Mouse (Mus musculus) hindbrain, embryonic 10.5 days (tissue): ENCODE data around the gene Dnaaf1. TPM values are rescaled to one million over a fixed set of nuclear protein-coding genes. Genes with fewer than 3 reads are reported as not detected.

Experiments used
- DNase-seq: peaks from one replicate; pipeline ENCODE4 v3.0.0-alpha.2; 2017; ENCODE audit warnings: low spot score
- H3K27ac ChIP-seq: fragments of 300-500 bp; sonication (generic); 2 replicates; pipeline ENCODE4 v1.5.1; 2016; ENCODE audit warnings: mild to moderate bottlenecking, moderate library complexity
- H3K27me3 ChIP-seq: fragments of 300-500 bp; sonication (generic); 2 replicates; pipeline ENCODE4 v1.6.1; 2016; ENCODE audit warnings: mild to moderate bottlenecking; ENCODE audit not compliant: poor library complexity, insufficient read depth, severe bottlenecking
- H3K36me3 ChIP-seq: fragments of 300-500 bp; sonication (generic); 2 replicates; pipeline ENCODE4 v1.6.1; 2016; ENCODE audit warnings: mild to moderate bottlenecking, moderate library complexity
- H3K4me1 ChIP-seq: fragments of 300-500 bp; sonication (generic); replicated peaks from 2 replicates; pipeline ENCODE4 v1.6.1; 2016; ENCODE audit warnings: mild to moderate bottlenecking
- H3K4me3 ChIP-seq: fragments of 300-500 bp; sonication (generic); 2 replicates; pipeline ENCODE4 v1.5.1; 2016; ENCODE audit warnings: mild to moderate bottlenecking, moderate library complexity
- H3K9me3 ChIP-seq: fragments of 300-500 bp; sonication (generic); 2 replicates; pipeline ENCODE4 v1.6.1; 2016; ENCODE audit warnings: mild to moderate bottlenecking, moderate library complexity
- WGBS: fragments of 180-500 bp; shearing (Covaris S2); methylation state at CpG from one replicate; pipeline ENCODE4 v1.1.7; 2016; 5-methylcytosine and 5-hydroxymethylcytosine counted together
- polyA plus RNA-seq: library from polyadenylated mRNA; unstranded; fragments of >200 nt; fragmentation: Nextera tagmentation; extraction: Ambion mirVana; gene quantifications from 2 replicates; pipeline ENCODE4 v1.2.1, GENCODE M21; 2016

Dnaaf1 gene
- polyA plus RNA-seq, 1 experiment from 2014 or later, result 1.3 TPM

DNA sequence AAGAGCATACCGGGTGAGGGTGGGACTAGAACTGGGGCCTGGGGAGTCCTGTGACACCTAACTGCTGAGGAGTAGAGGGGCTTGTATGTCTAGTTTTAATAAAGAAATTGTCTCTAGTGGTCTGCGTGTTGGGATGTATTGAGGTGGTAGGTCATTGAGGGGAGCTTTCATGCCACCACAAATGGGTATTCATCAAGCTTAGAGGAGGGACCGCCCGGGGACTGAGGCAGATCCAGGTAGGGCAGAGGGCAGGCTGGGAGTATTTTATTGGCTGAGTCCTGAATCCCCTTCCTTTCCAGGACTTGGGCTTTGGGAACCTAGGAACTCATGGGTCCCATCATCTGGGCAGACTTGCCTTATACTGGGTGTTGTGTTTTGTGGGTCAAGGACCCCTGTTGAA is 41.8 kb downstream of the Dnaaf1 start:
- Histone ChIP-seq H3K36me3 (no peaks in the 10 kb centered on the region), H3K4me3 (no peak overlapping the region), H3K4me1 (peaks cover 25% of the 10 kb centered on the region), H3K9me3 (no peaks in the 10 kb centered on the region), H3K27me3 (peaks cover 21% of the 10 kb centered on the region), H3K27ac (peak overlapping the region; percentile 29; the same call in 1 of the 2 replicates)
- DNase-seq, result no peak
- 91% methylated on average over 4 of the region's 4 CpGs for WGBS

DNA sequence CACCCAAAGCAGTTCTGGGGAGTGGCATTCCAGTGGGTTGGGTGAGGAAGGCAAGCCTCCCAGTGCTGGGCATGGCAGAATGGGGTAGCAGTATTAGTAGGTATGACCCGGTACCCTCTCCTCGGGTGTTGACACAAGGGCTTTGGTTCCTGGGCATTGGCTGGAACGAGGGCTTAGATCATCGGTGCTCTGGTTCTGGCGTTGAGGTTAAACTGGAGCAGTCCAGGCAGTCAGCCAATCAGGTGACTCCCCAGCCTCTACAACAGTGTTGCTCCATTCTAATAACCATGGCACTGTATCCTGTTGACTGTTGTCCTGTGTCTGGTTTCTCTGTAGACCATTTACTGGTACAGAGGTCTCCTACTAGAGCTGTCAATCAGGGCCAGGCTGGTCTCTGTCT is 42.6 kb downstream of the Dnaaf1 start:
- Histone ChIP-seq H3K36me3 (no peaks in the 10 kb centered on the region), H3K27me3 (peaks cover 21% of the 10 kb centered on the region), H3K27ac (no peak overlapping the region), H3K4me3 (no peak overlapping the region), H3K9me3 (no peaks in the 10 kb centered on the region), H3K4me1 (peaks cover 29% of the 10 kb centered on the region)
- DNase-seq, result no peak
- WGBS, result 90% methylated on average over 5 of the region's 5 CpGs

DNA sequence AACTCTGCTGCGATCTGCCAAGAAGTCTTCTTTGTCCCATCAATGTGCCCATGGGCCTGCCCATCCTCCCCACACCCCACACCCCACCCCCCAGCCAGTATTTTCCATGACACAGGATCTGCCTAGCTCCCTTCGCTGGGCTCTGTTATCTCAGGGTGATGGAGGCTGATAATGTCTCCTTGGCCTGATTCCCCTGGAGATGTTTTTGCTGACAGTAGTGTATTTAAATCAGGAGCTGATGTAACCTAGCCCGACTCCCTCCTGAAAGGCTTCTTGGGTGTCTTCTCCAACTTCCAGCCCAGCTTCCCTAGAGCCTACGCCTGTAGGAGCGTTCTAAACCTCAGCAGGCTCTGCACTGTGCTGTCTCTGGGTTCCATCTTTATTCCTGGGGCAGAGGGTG is 43.9 kb downstream of the Dnaaf1 start:
- peak overlapping the region; percentile 35; the same call in 1 of the 2 replicates for H3K27ac ChIP-seq
- no peaks in the 10 kb centered on the region for H3K36me3 ChIP-seq
- no peaks in the 10 kb centered on the region for H3K9me3 ChIP-seq
- H3K4me1 ChIP-seq, result peaks cover 34% of the 10 kb centered on the region
- no peak overlapping the region for H3K4me3 ChIP-seq
- DNase-seq, result no peak
- peaks cover 21% of the 10 kb centered on the region for H3K27me3 ChIP-seq
- WGBS, result 69% methylated on average over 5 of the region's 5 CpGs

DNA sequence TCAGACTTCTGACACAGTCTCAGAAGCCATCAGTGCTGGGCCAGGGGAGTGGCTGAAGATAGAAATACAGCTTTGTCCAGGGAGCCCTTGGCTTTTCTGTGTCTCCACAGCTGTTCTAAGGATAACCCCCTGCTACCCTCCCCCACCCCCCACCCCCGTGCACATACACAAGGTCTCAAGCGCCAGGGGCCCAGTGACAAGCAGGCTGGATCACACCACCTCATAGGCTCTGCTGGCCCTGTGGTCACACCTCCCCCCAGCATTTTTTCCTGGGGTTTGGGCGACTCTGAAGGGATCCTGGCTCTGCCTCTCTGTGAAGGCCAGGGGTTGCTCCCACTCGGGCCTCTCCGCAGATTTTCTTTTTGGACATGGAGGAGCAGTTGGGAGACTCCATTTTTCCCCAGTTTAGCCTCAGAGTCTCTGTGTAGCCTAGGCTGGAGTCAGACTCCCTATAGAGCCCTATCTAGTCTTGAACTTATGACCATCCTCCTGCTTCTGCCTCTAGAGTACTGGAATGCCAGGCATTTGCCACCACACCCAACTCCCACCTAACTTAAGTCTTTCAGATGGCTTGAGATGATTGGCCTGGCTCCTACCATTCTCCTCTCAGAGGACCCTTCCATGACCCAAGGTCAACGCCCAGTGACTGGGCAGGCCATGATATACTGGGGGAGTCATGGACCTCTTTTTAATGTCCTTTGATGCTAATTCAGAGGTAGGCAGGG is 45.2 kb downstream of the Dnaaf1 start:
- DNase-seq, result no peak
- 73% methylated on average over 6 of the region's 6 CpGs for WGBS
- Histone ChIP-seq H3K36me3 (no peaks in the 10 kb centered on the region), H3K9me3 (no peaks in the 10 kb centered on the region), H3K27ac (no peak overlapping the region), H3K27me3 (peaks cover 18% of the 10 kb centered on the region), H3K4me3 (no peak overlapping the region), H3K4me1 (peaks cover 34% of the 10 kb centered on the region)

DNA sequence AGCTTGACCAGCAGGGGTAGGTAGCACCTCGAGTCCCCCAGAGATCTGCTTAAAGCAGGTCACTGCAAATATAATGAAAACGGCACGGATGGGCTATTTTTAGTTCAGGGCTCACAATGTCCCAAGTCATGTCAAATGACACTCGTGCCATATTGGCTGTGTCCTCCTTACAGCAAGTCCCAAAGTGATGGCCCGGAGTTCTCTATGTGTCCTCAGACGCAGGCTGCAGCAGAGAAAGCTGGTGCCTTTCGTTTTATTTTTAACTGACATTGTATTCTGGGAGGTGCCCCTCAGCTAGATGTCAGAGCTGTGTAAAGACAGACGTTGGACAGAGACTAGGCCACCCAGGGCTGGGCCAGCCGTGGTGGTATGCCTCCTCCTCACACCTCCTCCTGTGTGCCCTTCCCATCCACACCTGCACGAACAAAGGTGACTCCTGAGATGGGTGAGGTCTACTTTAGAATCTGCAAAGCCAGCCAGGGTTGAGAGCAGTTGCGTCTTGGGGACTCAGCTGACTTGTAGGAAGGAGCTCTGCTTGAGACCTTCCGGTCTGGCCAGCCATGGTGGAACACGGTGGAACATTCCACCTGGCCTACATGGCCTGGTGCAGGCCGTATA is 45.9 kb downstream of the Dnaaf1 start:
- DNase-seq, result no peak
- Histone ChIP-seq H3K9me3 (no peaks in the 10 kb centered on the region), H3K4me3 (no peak overlapping the region), H3K27ac (no peak overlapping the region), H3K4me1 (peaks cover 35% of the 10 kb centered on the region), H3K36me3 (no peaks in the 10 kb centered on the region), H3K27me3 (peaks cover 14% of the 10 kb centered on the region; the same call in 1 of the 2 replicates)
- 88% methylated on average over 14 of the region's 14 CpGs for WGBS

DNA sequence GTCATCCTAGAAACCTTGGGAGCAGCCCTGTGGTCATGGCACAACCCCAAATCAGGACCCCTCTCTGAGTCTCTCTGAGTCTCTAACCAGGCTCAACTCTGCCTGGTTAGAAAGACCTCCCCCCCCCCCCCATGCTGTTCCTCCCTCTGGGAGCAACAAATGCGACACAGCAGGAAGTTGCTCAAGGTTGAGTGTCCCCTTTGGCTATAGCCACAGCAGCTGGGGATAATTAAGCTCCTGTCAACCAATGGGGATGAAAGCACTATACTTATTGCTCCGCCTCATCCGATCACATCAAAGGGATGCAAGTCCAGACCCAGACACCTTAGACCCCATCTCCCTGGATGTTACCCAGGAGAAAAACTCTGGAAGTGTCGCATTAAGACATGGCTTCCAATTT is 47.5 kb downstream of the Dnaaf1 start:
- no peak overlapping the region for H3K27ac ChIP-seq
- no peaks in the 10 kb centered on the region for H3K9me3 ChIP-seq
- WGBS, result 60% methylated on average over 4 of the region's 4 CpGs
- no peaks in the 10 kb centered on the region for H3K36me3 ChIP-seq
- H3K4me3 ChIP-seq, result no peak overlapping the region
- H3K4me1 ChIP-seq, result peaks cover 42% of the 10 kb centered on the region
- peaks cover 8% of the 10 kb centered on the region; the same call in 1 of the 2 replicates for H3K27me3 ChIP-seq
- DNase-seq, result no peak

DNA sequence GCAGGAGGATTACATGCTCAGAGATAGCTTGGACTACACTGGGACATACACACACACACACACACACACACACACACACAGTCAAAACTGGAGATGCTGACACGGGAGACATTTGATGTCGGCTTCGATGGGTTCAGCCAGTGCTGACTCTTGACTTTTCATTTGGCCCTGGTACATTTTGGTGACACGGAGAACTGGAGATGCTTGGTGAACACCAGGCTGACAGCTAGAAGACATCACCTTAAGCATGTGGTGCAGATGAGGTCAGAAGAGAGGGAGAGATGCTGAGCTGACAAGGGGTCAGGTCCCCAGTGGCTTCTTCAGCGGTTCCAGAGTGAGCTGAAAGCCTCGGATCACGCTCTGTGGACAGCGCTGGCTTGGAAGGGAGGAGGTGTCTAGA is 48.0 kb downstream of the Dnaaf1 start:
- H3K9me3 ChIP-seq, result no peaks in the 10 kb centered on the region
- 80% methylated on average over 8 of the region's 8 CpGs for WGBS

DNA sequence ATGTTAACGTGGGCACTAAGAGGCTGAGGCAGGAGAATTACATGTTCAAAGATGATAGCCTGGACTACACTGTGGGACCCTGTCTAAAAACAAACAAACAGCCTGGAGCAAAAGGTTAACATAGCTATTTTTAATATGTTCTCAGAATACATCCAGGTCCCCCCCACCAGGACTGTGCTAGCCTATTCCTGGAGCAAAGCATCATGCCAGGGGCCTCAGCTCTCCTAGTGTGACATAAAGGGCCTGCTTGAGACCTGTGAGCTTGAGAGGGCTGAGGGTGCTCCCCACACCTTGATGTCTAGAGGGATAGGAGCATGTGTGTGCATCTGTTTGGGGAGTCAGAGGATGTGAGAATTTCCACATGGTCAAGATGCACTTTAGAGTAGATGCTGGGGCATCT is 48.7 kb downstream of the Dnaaf1 start:
- Histone ChIP-seq H3K9me3 (no peaks in the 10 kb centered on the region), H3K36me3 (no peaks in the 10 kb centered on the region), H3K27ac (0 out of 2 replicates have a peak overlapping the region, but pooled peaks have one; percentile 5), H3K27me3 (peaks cover 8% of the 10 kb centered on the region; the same call in 1 of the 2 replicates), H3K4me1 (peaks cover 47% of the 10 kb centered on the region), H3K4me3 (no peak overlapping the region)
- 90% methylated on average over 1 of the region's 1 CpGs for WGBS
- DNase-seq, result no peak

More for the DNA sequence above, 48.0 kb downstream of the Dnaaf1 start:
- no peaks in the 10 kb centered on the region for H3K36me3 ChIP-seq
- H3K4me1 ChIP-seq, result peaks cover 47% of the 10 kb centered on the region
- H3K4me3 ChIP-seq, result no peak overlapping the region
- no peak overlapping the region for H3K27ac ChIP-seq
- peaks cover 8% of the 10 kb centered on the region; the same call in 1 of the 2 replicates for H3K27me3 ChIP-seq
- DNase-seq, result no peak

DNA sequence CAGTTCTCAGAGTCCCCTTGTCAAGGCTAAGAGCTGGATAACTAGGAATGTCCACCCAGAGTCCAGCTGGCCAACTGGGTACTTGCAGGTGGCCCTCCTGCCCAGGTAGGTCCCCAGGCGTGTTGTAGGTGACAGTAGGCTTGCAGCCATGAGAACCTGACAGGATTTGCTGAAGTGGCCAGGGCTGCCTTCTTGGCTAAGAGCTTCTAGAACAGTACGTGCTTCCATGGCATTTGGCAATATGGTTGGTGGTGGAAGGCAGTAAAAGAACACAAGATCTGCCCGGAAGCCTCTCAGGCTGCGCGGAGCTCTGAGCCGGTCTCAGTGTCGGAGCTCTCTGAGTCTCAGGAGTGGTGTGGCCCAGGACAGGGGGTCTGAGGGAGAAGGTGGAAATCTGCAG is 49.9 kb downstream of the Dnaaf1 start:
- peaks cover 55% of the 10 kb centered on the region for H3K4me1 ChIP-seq
- no peak for DNase-seq
- no peak overlapping the region for H3K27ac ChIP-seq
- no peaks in the 10 kb centered on the region for H3K36me3 ChIP-seq
- H3K9me3 ChIP-seq, result no peaks in the 10 kb centered on the region
- no peak overlapping the region for H3K4me3 ChIP-seq
- H3K27me3 ChIP-seq, result peaks cover 8% of the 10 kb centered on the region; the same call in 1 of the 2 replicates
- whole genome bisulfite sequencing, result 87% methylated on average over 7 of the region's 7 CpGs

DNA sequence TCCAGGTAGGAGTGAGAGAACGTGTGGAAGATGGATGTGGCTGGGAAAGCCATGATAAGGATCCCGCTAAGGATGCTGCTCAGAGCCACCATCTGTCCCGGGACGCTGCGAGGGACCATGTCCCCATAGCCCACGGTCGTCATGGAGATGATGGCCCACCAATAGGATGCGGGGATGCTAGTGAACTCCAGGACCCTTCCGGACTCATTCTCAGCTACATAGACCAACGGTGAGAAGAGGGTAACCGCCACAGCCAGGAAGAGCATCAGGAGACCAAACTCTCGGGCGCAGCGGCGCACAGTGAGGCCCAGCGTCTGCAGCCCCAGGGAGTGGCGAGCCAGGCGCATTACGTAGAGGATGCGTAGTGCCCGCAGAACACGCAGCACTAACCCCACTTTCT is 50.8 kb downstream of the Dnaaf1 start:
- DNase-seq, result no peak
- H3K9me3 ChIP-seq, result no peaks in the 10 kb centered on the region
- peaks cover 8% of the 10 kb centered on the region; the same call in 1 of the 2 replicates for H3K27me3 ChIP-seq
- H3K36me3 ChIP-seq, result no peaks in the 10 kb centered on the region
- H3K27ac ChIP-seq, result 0 out of 2 replicates have a peak overlapping the region, but pooled peaks have one; percentile 19
- peaks cover 57% of the 10 kb centered on the region for H3K4me1 ChIP-seq
- H3K4me3 ChIP-seq, result no peak overlapping the region
- WGBS, result 79% methylated on average over 22 of the region's 22 CpGs

DNA sequence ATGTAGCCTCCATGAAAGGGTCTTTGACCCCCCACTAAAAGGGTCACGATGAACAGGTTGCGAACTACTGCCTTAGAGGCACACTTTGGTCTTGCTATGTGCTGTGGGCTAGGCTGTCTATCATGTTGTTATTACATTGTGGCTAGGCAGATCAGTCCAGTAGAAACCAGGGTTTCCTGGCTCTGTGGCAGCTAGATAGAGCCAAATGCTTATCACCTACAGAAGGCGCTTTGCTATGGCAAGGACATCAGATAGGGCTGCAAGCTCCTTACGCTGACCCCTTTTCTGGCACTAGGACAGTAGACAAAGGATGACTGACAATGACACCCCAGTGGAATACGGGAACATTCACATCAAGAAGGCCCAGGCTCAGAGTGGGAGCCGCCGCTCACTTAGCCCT is 52.2 kb downstream of the Dnaaf1 start:
- 83% methylated on average over 7 of the region's 7 CpGs for WGBS
- Histone ChIP-seq H3K4me1 (peaks cover 71% of the 10 kb centered on the region), H3K36me3 (no peaks in the 10 kb centered on the region), H3K4me3 (no peak overlapping the region), H3K9me3 (no peaks in the 10 kb centered on the region), H3K27ac (peak overlapping the region; percentile 62; the same call in 1 of the 2 replicates), H3K27me3 (peaks cover 12% of the 10 kb centered on the region; the same call in 1 of the 2 replicates)
- DNase-seq, result no peak

DNA sequence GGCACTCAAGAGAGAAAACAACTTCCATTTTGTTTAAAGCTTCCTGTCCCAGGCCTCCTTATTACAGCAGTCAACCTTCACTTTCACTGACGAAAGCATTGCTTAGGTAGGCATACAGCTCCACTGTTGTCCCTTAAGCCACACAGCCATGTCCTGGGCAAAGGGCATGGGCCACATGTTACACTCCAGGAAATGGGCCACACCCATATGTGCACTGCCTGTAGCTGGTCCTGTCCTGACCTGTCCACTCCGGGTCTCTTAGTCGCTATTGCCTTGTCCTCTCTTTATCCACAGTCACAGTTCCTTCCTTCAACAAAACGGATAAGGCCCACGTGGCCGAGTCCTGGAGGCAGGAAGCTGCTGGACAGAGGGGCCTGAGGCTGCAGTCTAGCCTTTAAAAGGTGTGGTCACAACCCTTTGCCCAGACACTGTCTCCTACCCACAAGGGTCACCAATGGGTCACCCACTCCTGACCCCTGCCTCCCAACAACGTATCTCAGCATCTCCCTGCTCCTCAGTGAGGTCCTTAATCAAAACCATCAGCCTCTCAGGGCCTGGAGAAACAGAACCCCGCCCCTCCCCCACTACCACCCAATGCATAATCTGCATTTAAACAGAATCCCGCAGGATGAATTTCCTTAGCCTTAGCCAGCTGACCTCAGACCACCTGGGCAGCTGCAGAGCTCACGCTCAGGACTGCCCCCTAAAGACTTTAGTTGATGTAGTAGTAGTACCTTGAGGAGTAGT is 52.8 kb downstream of the Dnaaf1 start:
- no peaks in the 10 kb centered on the region for H3K9me3 ChIP-seq
- peak; percentile 41 for DNase-seq
- no peaks in the 10 kb centered on the region for H3K36me3 ChIP-seq
- H3K4me3 ChIP-seq, result no peak overlapping the region
- peaks cover 72% of the 10 kb centered on the region for H3K4me1 ChIP-seq
- 34% methylated on average over 10 of the region's 10 CpGs for WGBS
- H3K27me3 ChIP-seq, result peaks cover 18% of the 10 kb centered on the region
- peak overlapping the region; percentile 62 for H3K27ac ChIP-seq

DNA sequence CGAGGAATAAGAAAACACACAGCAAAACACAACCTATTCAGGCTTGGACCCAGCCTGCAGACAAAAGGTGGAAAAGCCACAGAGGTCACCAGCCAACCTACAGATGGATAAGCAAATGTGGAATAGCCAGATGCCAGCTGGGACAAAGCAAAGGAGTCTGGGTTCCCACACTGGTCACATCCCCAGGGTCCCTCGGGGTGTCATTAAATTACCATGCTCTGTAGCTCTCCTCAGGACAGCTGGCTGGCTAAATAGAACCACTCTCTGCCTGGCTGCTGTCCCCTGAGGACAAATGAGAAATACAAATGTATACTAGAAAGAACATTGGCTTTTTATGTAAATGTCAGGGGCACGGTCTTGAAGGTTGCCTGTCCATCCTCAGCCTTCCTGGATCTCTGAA is 55.8 kb downstream of the Dnaaf1 start:
- H3K9me3 ChIP-seq, result no peaks in the 10 kb centered on the region
- DNase-seq, result peak; percentile 45
- H3K27ac ChIP-seq, result peak overlapping the region; percentile 71

More for the DNA sequence above, 55.8 kb downstream of the Dnaaf1 start:
- 49% methylated on average over 3 of the region's 3 CpGs for WGBS
- Histone ChIP-seq H3K4me1 (peaks cover 87% of the 10 kb centered on the region), H3K36me3 (no peaks in the 10 kb centered on the region), H3K27me3 (peaks cover 42% of the 10 kb centered on the region), H3K4me3 (no peak overlapping the region)
